Mouse (Mus musculus): ENCODE results near the gene Pcsk6. TPM values are rescaled to one million over a fixed set of nuclear protein-coding genes. Genes with fewer than 3 reads are reported as not detected.

Pcsk6 gene
- polyA plus RNA-seq, 1 experiment from 2014 or later = 0.74 TPM

DNA sequence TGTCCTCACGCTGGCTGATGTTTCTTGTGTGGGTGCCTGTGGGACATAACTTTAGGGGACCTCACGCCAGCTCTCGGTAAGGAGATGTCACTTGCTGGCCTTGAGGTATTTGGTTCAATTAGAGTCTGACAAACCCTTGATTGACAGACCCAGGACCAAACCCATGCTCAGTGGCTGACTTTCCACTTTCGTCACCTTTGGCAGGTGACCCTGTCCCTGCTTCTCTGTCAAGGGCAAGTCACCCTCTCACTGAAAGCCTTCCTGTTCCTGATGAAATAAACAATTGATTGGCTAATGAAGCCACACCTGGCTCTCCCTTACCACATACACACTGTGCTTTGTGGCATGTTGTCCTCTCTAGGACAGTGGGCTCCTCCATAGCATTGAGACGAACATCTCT, 8.3 kb downstream of the Pcsk6 start:
- H3K27ac ChIP-seq = no peak overlapping the region
- H3K4me1 ChIP-seq (replicated peaks) = peaks cover 19% of the 10 kb centered on the region
- H3K27me3 ChIP-seq = peaks cover 20% of the 10 kb centered on the region
- no peaks in the 10 kb centered on the region for H3K9me3 ChIP-seq
- no peak overlapping the region for H3K4me3 ChIP-seq (replicated peaks)
- ATAC-seq = no peak
- 93% methylated on average over 5 of the region's 5 CpGs for WGBS
- no peaks in the 10 kb centered on the region for H3K36me3 ChIP-seq
- no peak overlapping the region for H3K9ac ChIP-seq (replicated peaks)
- H3K4me2 ChIP-seq (replicated peaks) = no peak overlapping the region

GRCm38 (mm10) chr7:65870227-65870626, 8.7 kb downstream of the Pcsk6 start:
- WGBS = 92% methylated on average over 5 of the region's 5 CpGs
- Histone ChIP-seq H3K9me3 (no peaks in the 10 kb centered on the region), H3K36me3 (no peaks in the 10 kb centered on the region), H3K4me1 (replicated peaks) (peaks cover 19% of the 10 kb centered on the region), H3K4me2 (replicated peaks) (no peak overlapping the region), H3K4me3 (replicated peaks) (no peak overlapping the region), H3K27me3 (peaks cover 15% of the 10 kb centered on the region), H3K27ac (no peak overlapping the region), H3K9ac (replicated peaks) (no peak overlapping the region)
- 0 out of 2 replicates have a peak, but pooled peaks have one; percentile 10 for ATAC-seq

DNA sequence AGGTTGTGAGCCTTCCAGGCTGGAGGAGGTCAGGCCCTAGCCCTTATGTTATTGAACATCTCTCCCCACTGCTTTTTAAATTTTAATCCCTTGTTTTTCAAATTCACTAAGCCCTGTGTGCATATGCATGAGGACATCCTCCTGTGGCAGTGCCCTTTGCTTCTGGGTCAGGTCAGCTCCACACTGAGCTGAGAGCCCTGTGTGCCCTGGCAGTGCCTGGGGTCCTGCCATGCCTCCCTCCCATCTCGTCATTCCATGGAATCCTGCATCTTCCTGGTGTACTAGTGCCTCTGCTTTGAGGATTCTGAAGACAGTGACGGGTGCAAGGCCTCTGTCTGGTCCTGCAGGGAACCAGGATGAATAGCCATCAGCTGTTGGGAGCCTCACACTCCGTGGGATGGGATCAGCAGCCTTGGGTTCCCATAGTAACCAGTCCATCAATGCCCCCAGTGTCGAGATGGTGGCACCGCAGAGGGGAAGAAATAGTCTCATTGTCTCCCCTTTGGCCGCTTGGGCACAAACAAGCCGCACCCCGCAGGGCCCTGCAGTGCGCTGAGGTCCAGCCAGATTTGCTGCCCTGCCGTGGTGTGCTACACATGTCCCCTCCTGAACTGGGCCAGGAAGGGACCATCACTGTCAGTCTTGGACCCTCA, 9.5 kb downstream of the Pcsk6 start:
- Histone ChIP-seq H3K9ac (replicated peaks) (no peak overlapping the region), H3K4me1 (replicated peaks) (peaks cover 19% of the 10 kb centered on the region), H3K4me3 (replicated peaks) (no peak overlapping the region), H3K9me3 (no peaks in the 10 kb centered on the region), H3K27me3 (peaks cover 12% of the 10 kb centered on the region), H3K36me3 (no peaks in the 10 kb centered on the region), H3K27ac (peak overlapping the region; percentile 1; the same call in 1 of the 2 replicates), H3K4me2 (replicated peaks) (peak overlapping the region; percentile 16; the same call in 1 of the 2 replicates)
- peak; percentile 90 for ATAC-seq
- WGBS = 6% methylated on average over 10 of the region's 10 CpGs

DNA sequence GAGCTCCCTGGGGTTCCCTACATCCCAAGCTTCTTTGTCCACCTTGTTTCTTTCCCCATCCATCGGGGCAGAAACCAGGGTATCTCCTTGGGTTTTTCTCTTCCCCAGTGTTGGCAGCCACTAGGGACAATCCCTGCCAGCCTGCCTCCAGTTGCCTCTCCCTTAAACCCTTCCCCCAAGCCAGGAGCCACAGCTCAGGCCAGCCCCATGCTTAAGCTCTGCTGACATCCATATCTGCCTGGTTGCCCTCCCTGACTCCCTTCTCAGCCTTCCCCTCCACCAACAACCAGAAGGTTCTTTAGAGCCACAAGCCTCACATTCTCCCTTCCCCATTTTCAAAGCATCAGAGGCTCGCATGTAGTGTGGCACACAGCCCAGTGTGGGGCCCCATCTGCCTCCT, 10.3 kb downstream of the Pcsk6 start:
- H3K4me2 ChIP-seq (replicated peaks) = no peak overlapping the region
- no peaks in the 10 kb centered on the region for H3K9me3 ChIP-seq
- H3K4me1 ChIP-seq (replicated peaks) = peaks cover 19% of the 10 kb centered on the region
- 79% methylated on average over 2 of the region's 2 CpGs for WGBS
- no peak for ATAC-seq
- no peak overlapping the region for H3K27ac ChIP-seq
- no peaks in the 10 kb centered on the region for H3K36me3 ChIP-seq
- H3K27me3 ChIP-seq = peaks cover 8% of the 10 kb centered on the region; the same call in 1 of the 2 replicates
- no peak overlapping the region for H3K4me3 ChIP-seq (replicated peaks)
- no peak overlapping the region for H3K9ac ChIP-seq (replicated peaks)

DNA sequence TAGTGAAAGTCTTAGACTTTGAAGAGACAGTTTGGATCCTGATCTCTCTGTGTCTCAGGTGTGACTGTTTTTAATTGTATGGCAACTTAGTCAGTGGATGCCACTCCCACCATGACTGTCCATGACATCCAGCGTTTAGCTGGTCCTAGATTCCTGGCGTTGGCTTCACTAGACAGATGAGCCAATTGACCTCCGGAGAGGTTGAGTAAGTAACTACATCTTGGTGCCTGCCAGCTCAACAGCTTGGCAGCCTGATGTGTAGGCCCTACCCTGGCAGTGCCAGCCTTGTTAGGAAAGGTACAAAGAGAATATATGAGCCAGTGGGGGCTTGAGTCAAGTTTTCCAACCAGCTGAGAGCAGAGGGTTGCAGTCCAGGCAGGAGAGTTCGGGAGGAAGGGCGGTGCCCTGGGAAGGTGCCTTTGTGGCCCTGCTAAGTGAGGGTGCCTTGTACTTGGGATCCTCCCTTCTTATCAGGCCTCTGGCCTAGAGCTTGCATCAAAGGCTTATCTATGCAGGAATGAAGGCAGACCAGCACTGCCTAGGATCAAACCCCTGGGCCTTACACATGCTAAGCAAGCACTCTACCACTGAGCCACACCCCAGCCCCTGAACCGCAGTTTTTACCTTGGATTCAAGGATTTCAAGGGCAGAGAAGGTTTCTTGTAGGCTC, 11.8 kb downstream of the Pcsk6 start:
- 89% methylated on average over 6 of the region's 6 CpGs for WGBS
- no peak for ATAC-seq
- no peaks in the 10 kb centered on the region for H3K9me3 ChIP-seq
- peaks cover 19% of the 10 kb centered on the region for H3K4me1 ChIP-seq (replicated peaks)
- no peak overlapping the region for H3K4me3 ChIP-seq (replicated peaks)
- no peaks in the 10 kb centered on the region for H3K36me3 ChIP-seq
- no peak overlapping the region for H3K27ac ChIP-seq
- no peak overlapping the region for H3K4me2 ChIP-seq (replicated peaks)
- no peak overlapping the region for H3K9ac ChIP-seq (replicated peaks)
- peaks cover 8% of the 10 kb centered on the region; the same call in 1 of the 2 replicates for H3K27me3 ChIP-seq

- no peaks in the 10 kb centered on the region for H3K9me3 ChIP-seq
- no peak overlapping the region for H3K9ac ChIP-seq (replicated peaks)
- peaks cover 19% of the 10 kb centered on the region for H3K4me1 ChIP-seq (replicated peaks)
- H3K27me3 ChIP-seq = peaks cover 7% of the 10 kb centered on the region; the same call in 1 of the 2 replicates
- H3K27ac ChIP-seq = no peak overlapping the region
- no peak overlapping the region for H3K4me2 ChIP-seq (replicated peaks)
- no peak for ATAC-seq
- WGBS = 89% methylated on average over 2 of the region's 2 CpGs
- H3K36me3 ChIP-seq = no peaks in the 10 kb centered on the region
- H3K4me3 ChIP-seq (replicated peaks) = no peak overlapping the region
Measured at GRCm38 (mm10) chr7:65873902-65874301, 12.4 kb downstream of the Pcsk6 start.

DNA sequence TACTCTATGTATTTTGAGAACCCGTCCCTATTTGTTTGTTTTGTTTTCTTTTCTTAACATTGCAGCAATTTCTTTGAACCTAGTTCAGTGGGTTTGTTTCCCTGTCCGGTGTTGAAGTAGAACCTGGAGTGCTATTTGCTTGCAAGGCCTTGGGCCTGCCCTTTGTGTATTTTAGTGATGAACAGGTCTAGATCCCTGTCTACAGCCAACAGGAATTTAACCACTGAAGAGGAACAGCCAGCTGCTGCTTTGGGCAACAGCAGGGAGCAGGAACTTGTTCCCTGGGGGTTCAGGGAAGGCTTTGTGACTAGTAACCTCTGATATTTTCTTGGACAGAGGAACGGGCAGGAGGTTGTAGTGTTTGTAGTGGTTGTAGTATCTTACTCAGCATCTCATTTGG, 15.1 kb downstream of the Pcsk6 start:
- ATAC-seq = no peak
- Histone ChIP-seq H3K27me3 (0 out of 2 replicates have a peak, but pooled peaks cover 3% of the 10 kb centered on the region), H3K36me3 (no peaks in the 10 kb centered on the region), H3K9me3 (no peaks in the 10 kb centered on the region), H3K4me3 (replicated peaks) (no peak overlapping the region), H3K27ac (no peak overlapping the region), H3K4me1 (replicated peaks) (peaks cover 15% of the 10 kb centered on the region), H3K9ac (replicated peaks) (no peak overlapping the region), H3K4me2 (replicated peaks) (no peak overlapping the region)
- 76% methylated on average over 3 of the region's 3 CpGs for WGBS

GRCm38 (mm10) chr7:65878234-65878633, 16.7 kb downstream of the Pcsk6 start:
- H3K9ac ChIP-seq (replicated peaks) = no peak overlapping the region
- H3K27me3 ChIP-seq = 0 out of 2 replicates have a peak, but pooled peaks cover 3% of the 10 kb centered on the region
- no peak overlapping the region for H3K27ac ChIP-seq
- H3K4me3 ChIP-seq (replicated peaks) = no peak overlapping the region
- no peaks in the 10 kb centered on the region for H3K9me3 ChIP-seq
- H3K36me3 ChIP-seq = no peaks in the 10 kb centered on the region
- WGBS = 66% methylated on average over 4 of the region's 4 CpGs
- no peak for ATAC-seq
- H3K4me1 ChIP-seq (replicated peaks) = peaks cover 11% of the 10 kb centered on the region
- H3K4me2 ChIP-seq (replicated peaks) = no peak overlapping the region

DNA sequence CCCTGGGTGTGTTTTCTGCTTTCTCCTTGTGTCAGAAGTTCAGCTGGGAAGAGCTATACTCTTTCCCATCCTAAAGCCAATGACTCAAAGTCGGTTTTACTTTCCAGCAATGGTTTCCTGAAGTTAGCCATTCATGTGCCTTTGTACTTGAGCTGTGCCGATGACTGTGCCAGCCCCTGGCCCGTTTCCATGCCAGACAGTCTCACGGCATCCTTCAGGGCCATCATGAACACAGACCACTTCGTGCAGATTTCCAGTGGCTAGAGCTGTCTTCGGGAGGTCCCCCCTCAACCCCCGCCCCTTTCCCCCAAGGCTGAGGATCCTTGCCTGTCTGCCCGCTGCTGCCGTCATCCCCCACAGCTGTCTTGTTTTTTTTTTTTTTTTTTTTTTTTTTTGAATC, 17.8 kb downstream of the Pcsk6 start:
- H3K9me3 ChIP-seq = no peaks in the 10 kb centered on the region
- no peak overlapping the region for H3K4me3 ChIP-seq (replicated peaks)
- no peak overlapping the region for H3K9ac ChIP-seq (replicated peaks)
- 68% methylated on average over 9 of the region's 9 CpGs for WGBS
- H3K27me3 ChIP-seq = no peaks in the 10 kb centered on the region
- no peak for ATAC-seq
- H3K4me2 ChIP-seq (replicated peaks) = no peak overlapping the region
- no peaks in the 10 kb centered on the region for H3K36me3 ChIP-seq
- H3K27ac ChIP-seq = no peak overlapping the region
- peaks cover 11% of the 10 kb centered on the region for H3K4me1 ChIP-seq (replicated peaks)

DNA sequence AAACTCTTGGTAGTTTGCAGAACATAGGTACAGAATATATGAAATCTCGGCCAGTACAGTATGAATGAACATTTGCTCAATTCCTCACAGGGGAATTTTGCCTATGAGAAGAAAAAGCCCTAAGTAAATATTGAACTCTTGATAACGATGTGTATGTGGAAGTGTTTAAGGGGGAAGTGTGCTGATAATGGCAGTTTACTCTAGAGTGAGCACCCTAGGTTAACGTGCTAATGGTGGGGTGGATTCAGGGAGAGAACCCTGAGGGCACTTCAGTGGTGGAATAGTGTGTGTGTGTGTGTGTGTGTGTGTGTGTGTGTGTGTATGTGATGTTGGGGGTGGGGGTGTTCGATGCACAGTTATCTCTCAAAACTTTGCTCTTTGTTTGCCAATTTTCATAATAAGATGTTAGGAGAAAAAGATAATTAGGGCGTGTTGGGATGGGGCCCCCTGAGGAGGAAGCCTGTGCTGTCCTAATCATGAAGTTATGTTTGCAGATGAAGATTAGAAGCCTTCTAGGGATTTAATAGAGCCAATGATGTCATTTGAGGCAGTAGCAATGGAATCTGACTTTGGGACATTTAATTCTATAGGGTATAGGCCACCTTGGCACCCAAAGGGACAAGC, 19.2 kb downstream of the Pcsk6 start:
- Histone ChIP-seq H3K27me3 (no peaks in the 10 kb centered on the region), H3K9ac (replicated peaks) (no peak overlapping the region), H3K36me3 (no peaks in the 10 kb centered on the region), H3K27ac (no peak overlapping the region), H3K4me1 (replicated peaks) (peaks cover 11% of the 10 kb centered on the region), H3K9me3 (no peaks in the 10 kb centered on the region), H3K4me3 (replicated peaks) (no peak overlapping the region), H3K4me2 (replicated peaks) (0 out of 2 replicates have a peak overlapping the region, but pooled peaks have one; percentile 9)
- ATAC-seq = no peak
- 77% methylated on average over 5 of the region's 5 CpGs for WGBS

GRCm38 (mm10) chr7:65881290-65881688, 19.8 kb downstream of the Pcsk6 start:
- Histone ChIP-seq H3K4me2 (replicated peaks) (0 out of 2 replicates have a peak overlapping the region, but pooled peaks have one; percentile 9), H3K4me3 (replicated peaks) (no peak overlapping the region), H3K27me3 (no peaks in the 10 kb centered on the region), H3K9me3 (no peaks in the 10 kb centered on the region), H3K4me1 (replicated peaks) (peaks cover 11% of the 10 kb centered on the region), H3K36me3 (no peaks in the 10 kb centered on the region), H3K27ac (no peak overlapping the region), H3K9ac (replicated peaks) (no peak overlapping the region)
- WGBS = 67% methylated on average over 12 of the region's 12 CpGs
- peak; percentile 27; the same call in 1 of the 2 replicates for ATAC-seq

DNA sequence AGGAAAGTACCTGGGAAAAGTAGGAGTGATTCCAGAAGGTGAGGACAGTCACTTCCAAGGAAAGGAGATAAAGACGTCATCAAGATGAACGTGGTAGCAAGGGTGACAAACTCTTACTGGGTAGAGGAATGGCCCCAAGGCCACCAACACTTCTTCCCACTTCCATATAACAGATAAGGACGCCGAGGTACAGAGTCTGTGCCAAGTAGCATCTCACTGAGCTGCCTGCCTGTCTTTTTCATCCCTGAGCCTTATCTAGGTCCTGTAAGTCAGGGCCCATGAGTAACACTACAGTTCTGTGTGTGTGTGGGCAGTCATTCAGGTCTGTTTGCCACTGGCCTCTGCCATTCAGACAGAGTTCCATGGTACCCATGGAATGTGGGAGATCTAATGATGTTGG, 23.4 kb downstream of the Pcsk6 start:
- H3K4me2 ChIP-seq (replicated peaks) = no peak overlapping the region
- WGBS = 90% methylated on average over 4 of the region's 4 CpGs
- H3K4me1 ChIP-seq (replicated peaks) = peaks cover 8% of the 10 kb centered on the region

More for the DNA sequence above, 23.4 kb downstream of the Pcsk6 start:
- no peak overlapping the region for H3K9ac ChIP-seq (replicated peaks)
- H3K27ac ChIP-seq = no peak overlapping the region
- ATAC-seq = no peak
- no peaks in the 10 kb centered on the region for H3K9me3 ChIP-seq
- no peak overlapping the region for H3K4me3 ChIP-seq (replicated peaks)
- H3K36me3 ChIP-seq = no peaks in the 10 kb centered on the region
- no peaks in the 10 kb centered on the region for H3K27me3 ChIP-seq

Data from midbrain, embryonic 13.5 days (tissue).